Mouse (Mus musculus): Measurements from ENCODE around the gene Tusc2. TPM values are rescaled to one million over a fixed set of nuclear protein-coding genes. Genes with fewer than 3 reads are reported as not detected.

Gene Tusc2
- polyA plus RNA-seq, 1 experiment = 32.5 TPM

GRCm38 (mm10) chr9:107540420-107540819, 22.6 kb upstream of the Tusc2 start:
- peaks cover 19% of the 10 kb centered on the region for H3K36me3 ChIP-seq (ENCODE audit: control insufficient read depth, insufficient read depth, low read length)
- no peaks in the 10 kb centered on the region for H3K27me3 ChIP-seq (ENCODE audit: control insufficient read depth, insufficient read depth, low read length)
- H3K4me1 ChIP-seq (ENCODE audit: control insufficient read depth, insufficient read depth, insufficient read length) = peaks cover 20% of the 10 kb centered on the region; the same call in 1 of the 2 replicates
- H3K4me3 ChIP-seq (ENCODE audit: extremely low read depth, insufficient read depth, insufficient read length) = no peak overlapping the region
- DNase-seq (ENCODE audit: low read depth in 1 of 2, low spot score in 2 of 2) = no peak
- WGBS = 80% methylated on average over 4 of the region's 4 CpGs
- H3K27ac ChIP-seq (ENCODE audit: insufficient read depth, low read length) = no peak overlapping the region
- no peak for TF ChIP-seq CTCF (IDR thresholded peaks at IDR 0.05; ENCODE audit: extremely low read depth, insufficient read depth, insufficient read length, insufficient replicate concordance)

DNA sequence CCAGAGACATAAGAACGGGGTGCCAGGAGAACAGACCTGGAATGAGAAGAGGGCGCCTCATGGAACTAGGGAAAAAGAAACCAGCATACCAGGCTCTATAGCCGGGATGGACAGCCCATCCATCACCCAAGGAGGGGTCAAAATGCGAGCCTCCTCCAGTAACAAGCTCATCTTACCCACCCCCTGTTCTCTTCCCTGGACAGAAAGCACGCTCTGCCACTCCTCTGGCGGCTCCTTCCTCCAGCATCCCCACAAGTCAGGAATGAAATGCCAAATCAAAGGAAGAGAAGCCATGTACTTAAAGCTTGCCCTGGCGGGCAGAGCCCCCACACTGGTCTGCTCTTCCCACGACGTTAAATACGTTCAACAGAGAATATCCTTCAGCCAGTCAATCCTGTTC, 22.1 kb upstream of the Tusc2 start:
- TF ChIP-seq POLR2A (IDR thresholded peaks at IDR 0.05; ENCODE audit: low read depth, low read length) (no peak), CTCF (IDR thresholded peaks at IDR 0.05; ENCODE audit: extremely low read depth, insufficient read depth, insufficient read length, insufficient replicate concordance) (no peak)
- no peaks in the 10 kb centered on the region for H3K27me3 ChIP-seq (ENCODE audit: control insufficient read depth, insufficient read depth, low read length)
- WGBS = 70% methylated on average over 10 of the region's 10 CpGs
- no peak for DNase-seq (ENCODE audit: low read depth in 1 of 2, low spot score in 2 of 2)
- no peak overlapping the region for H3K27ac ChIP-seq (ENCODE audit: insufficient read depth, low read length)
- H3K4me3 ChIP-seq (ENCODE audit: extremely low read depth, insufficient read depth, insufficient read length) = no peak overlapping the region
- peaks cover 14% of the 10 kb centered on the region; the same call in 1 of the 2 replicates for H3K4me1 ChIP-seq (ENCODE audit: control insufficient read depth, insufficient read depth, insufficient read length)
- peaks cover 19% of the 10 kb centered on the region for H3K36me3 ChIP-seq (ENCODE audit: control insufficient read depth, insufficient read depth, low read length)

- no peaks in the 10 kb centered on the region for H3K27me3 ChIP-seq (ENCODE audit: control insufficient read depth, insufficient read depth, low read length)
- H3K36me3 ChIP-seq (ENCODE audit: control insufficient read depth, insufficient read depth, low read length) = peaks cover 18% of the 10 kb centered on the region
- no peak for TF ChIP-seq CTCF (IDR thresholded peaks at IDR 0.05; ENCODE audit: extremely low read depth, insufficient read depth, insufficient read length, insufficient replicate concordance)
- peak; percentile 23; the same call in 1 of the 2 replicates for TF ChIP-seq POLR2A (IDR thresholded peaks at IDR 0.05; ENCODE audit: low read depth, low read length)
- peak; percentile 83 to 93 for DNase-seq (ENCODE audit: low read depth in 1 of 2, low spot score in 2 of 2)
- H3K4me1 ChIP-seq (ENCODE audit: control insufficient read depth, insufficient read depth, insufficient read length) = peaks cover 9% of the 10 kb centered on the region; the same call in 1 of the 2 replicates
- WGBS = under 1% methylated on average over 46 of the region's 46 CpGs
- peak within 1 kb of the TSS; percentile 80 for H3K4me3 ChIP-seq (ENCODE audit: extremely low read depth, insufficient read depth, insufficient read length)
- peak within 1 kb of the TSS; percentile 81 for H3K27ac ChIP-seq (ENCODE audit: insufficient read depth, low read length)
Observed at GRCm38 (mm10) chr9:107541474-107542351, 21.3 kb upstream of the Tusc2 start, which contains the start of the genes Cyb561d2 and Nprl2. Gene Cyb561d2, minus strand, starts transcription at chr9:107542193. Gene Nprl2, plus strand, starts transcription at chr9:107542226.

DNA sequence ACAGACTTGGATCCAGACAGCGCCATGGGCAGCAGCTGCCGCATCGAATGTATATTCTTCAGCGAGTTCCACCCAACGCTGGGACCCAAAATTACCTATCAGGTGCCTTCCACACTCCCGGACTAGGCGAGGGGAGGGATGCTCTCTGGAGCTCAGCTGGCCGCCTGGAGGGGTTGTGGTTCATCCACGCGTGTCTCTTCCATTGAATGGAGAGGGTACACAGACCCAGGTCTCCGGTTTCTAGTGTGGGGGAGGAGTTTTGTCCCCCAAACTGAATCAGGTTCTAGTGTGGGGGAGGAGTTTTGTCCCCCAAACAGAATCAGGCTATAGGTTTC, 20.7 kb upstream of the Tusc2 start:
- TF ChIP-seq POLR2A (IDR thresholded peaks at IDR 0.05; ENCODE audit: low read depth, low read length) = no peak
- no peak for TF ChIP-seq CTCF (IDR thresholded peaks at IDR 0.05; ENCODE audit: extremely low read depth, insufficient read depth, insufficient read length, insufficient replicate concordance)
- Histone ChIP-seq H3K4me3 (ENCODE audit: extremely low read depth, insufficient read depth, insufficient read length) (peak overlapping the region; percentile 80), H3K27ac (ENCODE audit: insufficient read depth, low read length) (peak overlapping the region; percentile 44), H3K4me1 (ENCODE audit: control insufficient read depth, insufficient read depth, insufficient read length) (peaks cover 15% of the 10 kb centered on the region; the same call in 1 of the 2 replicates), H3K27me3 (ENCODE audit: control insufficient read depth, insufficient read depth, low read length) (no peaks in the 10 kb centered on the region), H3K36me3 (ENCODE audit: control insufficient read depth, insufficient read depth, low read length) (peaks cover 18% of the 10 kb centered on the region)
- no peak for DNase-seq (ENCODE audit: low read depth in 1 of 2, low spot score in 2 of 2)
- WGBS = under 1% methylated on average over 11 of the region's 11 CpGs

DNA sequence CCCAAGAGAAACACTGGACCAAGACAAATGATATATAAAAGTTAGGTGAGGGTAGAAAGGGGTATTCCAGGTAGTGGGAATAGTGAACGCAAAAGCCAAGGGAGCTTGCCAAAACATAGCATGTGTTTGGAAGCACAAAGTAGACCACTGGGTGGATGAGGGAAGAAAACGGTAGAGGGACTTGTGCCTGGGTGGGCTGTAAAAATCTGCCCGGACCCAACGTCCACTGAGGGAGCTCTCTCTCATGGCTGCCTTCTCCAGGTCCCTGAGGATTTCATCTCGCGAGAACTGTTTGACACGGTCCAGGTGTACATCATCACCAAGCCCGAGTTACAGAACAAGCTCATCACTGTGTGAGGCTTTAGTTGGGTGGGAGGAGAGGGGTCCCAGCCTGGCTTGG, 20.3 kb upstream of the Tusc2 start:
- Histone ChIP-seq H3K27ac (ENCODE audit: insufficient read depth, low read length) (no peak overlapping the region), H3K4me1 (ENCODE audit: control insufficient read depth, insufficient read depth, insufficient read length) (peaks cover 18% of the 10 kb centered on the region; the same call in 1 of the 2 replicates), H3K36me3 (ENCODE audit: control insufficient read depth, insufficient read depth, low read length) (peaks cover 18% of the 10 kb centered on the region), H3K27me3 (ENCODE audit: control insufficient read depth, insufficient read depth, low read length) (no peaks in the 10 kb centered on the region), H3K4me3 (ENCODE audit: extremely low read depth, insufficient read depth, insufficient read length) (0 out of 2 replicates have a peak overlapping the region, but pooled peaks have one; percentile 80)
- TF ChIP-seq POLR2A (IDR thresholded peaks at IDR 0.05; ENCODE audit: low read depth, low read length) (no peak), CTCF (IDR thresholded peaks at IDR 0.05; ENCODE audit: extremely low read depth, insufficient read depth, insufficient read length, insufficient replicate concordance) (no peak)
- DNase-seq (ENCODE audit: low read depth in 1 of 2, low spot score in 2 of 2) = no peak
- WGBS = 64% methylated on average over 8 of the region's 8 CpGs

GRCm38 (mm10) chr9:107543299-107543698, 19.8 kb upstream of the Tusc2 start:
- TF ChIP-seq POLR2A (IDR thresholded peaks at IDR 0.05; ENCODE audit: low read depth, low read length) = no peak
- no peak for TF ChIP-seq CTCF (IDR thresholded peaks at IDR 0.05; ENCODE audit: extremely low read depth, insufficient read depth, insufficient read length, insufficient replicate concordance)
- DNase-seq (ENCODE audit: low read depth in 1 of 2, low spot score in 2 of 2) = no peak
- no peak overlapping the region for H3K4me3 ChIP-seq (ENCODE audit: extremely low read depth, insufficient read depth, insufficient read length)
- peaks cover 18% of the 10 kb centered on the region; the same call in 1 of the 2 replicates for H3K4me1 ChIP-seq (ENCODE audit: control insufficient read depth, insufficient read depth, insufficient read length)
- H3K36me3 ChIP-seq (ENCODE audit: control insufficient read depth, insufficient read depth, low read length) = peaks cover 13% of the 10 kb centered on the region
- H3K27ac ChIP-seq (ENCODE audit: insufficient read depth, low read length) = no peak overlapping the region
- WGBS = 94% methylated on average over 11 of the region's 11 CpGs
- H3K27me3 ChIP-seq (ENCODE audit: control insufficient read depth, insufficient read depth, low read length) = no peaks in the 10 kb centered on the region

Data from spleen, adult 2 months (tissue).